Mouse (Mus musculus): ENCODE measurements around the gene Emid1. TPM values are rescaled to one million over a fixed set of nuclear protein-coding genes. Genes with fewer than 3 reads are reported as not detected.

The Emid1 gene
- polyA plus RNA-seq, 1 experiment from 2014 or later = 17.1 TPM

- Histone ChIP-seq H3K9me3 (no peaks in the 10 kb centered on the region), H3K4me2 (no peak overlapping the region), H3K36me3 (peaks cover 78% of the 10 kb centered on the region), H3K4me3 (no peak overlapping the region), H3K9ac (no peak overlapping the region), H3K27me3 (no peaks in the 10 kb centered on the region), H3K27ac (replicated peaks) (no peak overlapping the region), H3K4me1 (replicated peaks) (no peaks in the 10 kb centered on the region)
- ATAC-seq (ENCODE audit: low FRiP score, low read depth) = no peak
- 67% methylated on average over 4 of the region's 4 CpGs for WGBS
Measured at GRCm38 (mm10) chr11:5074882-5075281, 77.2 kb downstream of the Emid1 start.

GRCm38 (mm10) chr11:5068126-5068971 is 83.7 kb downstream of the Emid1 start:
- Histone ChIP-seq H3K27me3 (peaks cover 8% of the 10 kb centered on the region), H3K4me1 (replicated peaks) (peaks cover 16% of the 10 kb centered on the region), H3K27ac (replicated peaks) (no peak overlapping the region), H3K36me3 (peaks cover 52% of the 10 kb centered on the region), H3K9ac (no peak overlapping the region), H3K4me3 (no peak overlapping the region), H3K4me2 (no peak overlapping the region), H3K9me3 (no peaks in the 10 kb centered on the region)
- no peak for ATAC-seq (ENCODE audit: low FRiP score, low read depth)
- WGBS = 86% methylated on average over 9 of the region's 9 CpGs

- H3K4me3 ChIP-seq = no peak overlapping the region
- no peak overlapping the region for H3K9ac ChIP-seq
- H3K27ac ChIP-seq (replicated peaks) = no peak overlapping the region
- H3K36me3 ChIP-seq = peaks cover 39% of the 10 kb centered on the region
- no peak overlapping the region for H3K4me2 ChIP-seq
- peaks cover 20% of the 10 kb centered on the region for H3K27me3 ChIP-seq
- no peak for ATAC-seq (ENCODE audit: low FRiP score, low read depth)
- H3K4me1 ChIP-seq (replicated peaks) = peaks cover 29% of the 10 kb centered on the region
- H3K9me3 ChIP-seq = no peaks in the 10 kb centered on the region
Measured at GRCm38 (mm10) chr11:5067063-5067462, 85.0 kb downstream of the Emid1 start.

- Histone ChIP-seq H3K27me3 (peaks cover 37% of the 10 kb centered on the region), H3K27ac (replicated peaks) (peak within 1 kb of the TSS; percentile 65; the same call in 1 of the 2 replicates), H3K4me2 (peak within 1 kb of the TSS; percentile 99), H3K4me3 (peak within 1 kb of the TSS; percentile 97), H3K9me3 (no peaks in the 10 kb centered on the region), H3K4me1 (replicated peaks) (peaks cover 44% of the 10 kb centered on the region), H3K36me3 (peaks cover 22% of the 10 kb centered on the region), H3K9ac (peak within 1 kb of the TSS; percentile 81)
- under 1% methylated on average over 50 of the region's 50 CpGs for WGBS
- peak; percentile 87 for ATAC-seq (ENCODE audit: low FRiP score, low read depth)
Measured at GRCm38 (mm10) chr11:5065056-5065821, 86.8 kb downstream of the Emid1 start, which contains the start of gene Gas2l1. TSS of gene Gas2l1 (minus strand) at chr11:5065327.

- Histone ChIP-seq H3K4me2 (peak overlapping the region; percentile 99), H3K27me3 (peaks cover 45% of the 10 kb centered on the region), H3K4me1 (replicated peaks) (peaks cover 48% of the 10 kb centered on the region), H3K9me3 (no peaks in the 10 kb centered on the region), H3K9ac (peak overlapping the region; percentile 81), H3K36me3 (peaks cover 17% of the 10 kb centered on the region), H3K27ac (replicated peaks) (no peak overlapping the region), H3K4me3 (peak overlapping the region; percentile 97)
- 10% methylated on average over 38 of the region's 38 CpGs for WGBS
- ATAC-seq (ENCODE audit: low FRiP score, low read depth) = peak; percentile 1; the same call in 1 of the 2 replicates
Measured at GRCm38 (mm10) chr11:5064282-5065055, 87.6 kb downstream of the Emid1 start.

GRCm38 (mm10) chr11:5063561-5064281 is 88.3 kb downstream of the Emid1 start:
- H3K4me3 ChIP-seq = peak overlapping the region; percentile 97
- 0 out of 2 replicates have a peak, but pooled peaks have one; percentile 1 for ATAC-seq (ENCODE audit: low FRiP score, low read depth)
- H3K4me2 ChIP-seq = peak overlapping the region; percentile 99
- 44% methylated on average over 31 of the region's 31 CpGs for WGBS
- peaks cover 48% of the 10 kb centered on the region for H3K4me1 ChIP-seq (replicated peaks)
- H3K27ac ChIP-seq (replicated peaks) = no peak overlapping the region
- H3K9ac ChIP-seq = peak overlapping the region; percentile 81
- H3K36me3 ChIP-seq = peaks cover 10% of the 10 kb centered on the region
- H3K9me3 ChIP-seq = no peaks in the 10 kb centered on the region
- H3K27me3 ChIP-seq = peaks cover 53% of the 10 kb centered on the region

GRCm38 (mm10) chr11:5062860-5063505 is 89.1 kb downstream of the Emid1 start:
- Histone ChIP-seq H3K4me2 (peak overlapping the region; percentile 99; the same call in 1 of the 2 replicates), H3K4me3 (peak overlapping the region; percentile 97), H3K27me3 (peaks cover 53% of the 10 kb centered on the region), H3K4me1 (replicated peaks) (peaks cover 53% of the 10 kb centered on the region), H3K9me3 (no peaks in the 10 kb centered on the region), H3K27ac (replicated peaks) (no peak overlapping the region), H3K9ac (no peak overlapping the region), H3K36me3 (peaks cover 2% of the 10 kb centered on the region)
- ATAC-seq (ENCODE audit: low FRiP score, low read depth) = no peak
- WGBS = 67% methylated on average over 13 of the region's 13 CpGs

GRCm38 (mm10) chr11:5062326-5062725 is 89.7 kb downstream of the Emid1 start:
- peaks cover 57% of the 10 kb centered on the region for H3K27me3 ChIP-seq
- H3K4me1 ChIP-seq (replicated peaks) = peaks cover 57% of the 10 kb centered on the region
- WGBS = 20% methylated on average over 13 of the region's 13 CpGs

GRCm38 (mm10) chr11:5061413-5062139 is 90.5 kb downstream of the Emid1 start:
- 4% methylated on average over 57 of the region's 62 CpGs for WGBS

More at GRCm38 (mm10) chr11:5062326-5062725, 89.7 kb downstream of the Emid1 start:
- ATAC-seq (ENCODE audit: low FRiP score, low read depth) = no peak
- Histone ChIP-seq H3K9ac (no peak overlapping the region), H3K9me3 (no peaks in the 10 kb centered on the region), H3K4me3 (peak overlapping the region; percentile 28), H3K36me3 (no peaks in the 10 kb centered on the region; the same call in 1 of the 2 replicates), H3K27ac (replicated peaks) (no peak overlapping the region), H3K4me2 (peak overlapping the region; percentile 52)

GRCm38 (mm10) chr11:5060756-5061412 is 91.2 kb downstream of the Emid1 start:
- Histone ChIP-seq H3K27me3 (peaks cover 69% of the 10 kb centered on the region), H3K4me2 (peak overlapping the region; percentile 52), H3K9ac (no peak overlapping the region), H3K9me3 (no peaks in the 10 kb centered on the region), H3K4me3 (peak overlapping the region; percentile 28; the same call in 1 of the 2 replicates), H3K27ac (replicated peaks) (no peak overlapping the region), H3K4me1 (replicated peaks) (peaks cover 62% of the 10 kb centered on the region), H3K36me3 (no peaks in the 10 kb centered on the region; the same call in 1 of the 2 replicates)
- ATAC-seq (ENCODE audit: low FRiP score, low read depth) = no peak
- WGBS = 54% methylated on average over 27 of the region's 28 CpGs

More at GRCm38 (mm10) chr11:5061413-5062139, 90.5 kb downstream of the Emid1 start:
- ATAC-seq (ENCODE audit: low FRiP score, low read depth) = no peak
- Histone ChIP-seq H3K9ac (0 out of 2 replicates have a peak overlapping the region, but pooled peaks have one; percentile 10), H3K9me3 (no peaks in the 10 kb centered on the region), H3K4me3 (peak overlapping the region; percentile 28), H3K27ac (replicated peaks) (no peak overlapping the region), H3K4me1 (replicated peaks) (peaks cover 57% of the 10 kb centered on the region), H3K36me3 (no peaks in the 10 kb centered on the region; the same call in 1 of the 2 replicates), H3K27me3 (peaks cover 64% of the 10 kb centered on the region), H3K4me2 (peak overlapping the region; percentile 52)
